Mouse (Mus musculus): ENCODE results near the gene Olfr287.

Gene Olfr287

DNA sequence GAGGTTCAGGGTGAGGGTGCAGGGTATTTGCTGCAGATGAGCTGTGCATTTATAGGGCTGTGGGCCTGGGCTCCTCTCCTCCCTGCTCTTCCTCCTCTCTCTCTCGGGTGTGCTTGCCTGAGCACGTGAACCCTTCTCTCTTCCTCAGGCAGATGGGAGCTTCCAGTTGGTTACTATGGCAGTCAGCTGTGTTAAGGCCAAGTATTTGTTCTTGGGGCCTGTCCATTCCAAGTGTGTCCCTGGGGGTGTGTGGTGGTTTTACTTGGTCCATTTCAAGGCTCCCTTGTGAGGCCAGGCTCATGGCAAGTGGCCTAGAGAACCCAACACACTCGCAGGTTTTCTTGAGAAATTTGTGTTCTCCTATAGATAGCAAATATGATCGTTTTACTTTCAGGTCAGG lies at the start of gene Olfr287, which contains the start of gene Gm44579:
TSS of gene Olfr287 (minus strand) at position 180 of the 400 bp plus-strand sequence.
TSS of gene Gm44579 (minus strand) at position 101 of the 400 bp plus-strand sequence.
- no peak for DNase-seq (ENCODE audit: low read depth in 1 of 2, low spot score in 2 of 2)

- no peak for DNase-seq (ENCODE audit: low read depth in 1 of 2, low spot score in 2 of 2)
Measured at GRCm38 (mm10) chr15:98257776-98258175, 36.9 kb upstream of the Olfr287 start.

GRCm38 (mm10) chr15:98257193-98257592 lies 36.3 kb upstream of the Olfr287 start, which contains the start of gene H1fnt:
H1fnt (minus strand) TSS chr15:98257293.
- DNase-seq (ENCODE audit: low read depth in 1 of 2, low spot score in 2 of 2), result no peak

GRCm38 (mm10) chr15:98256271-98256670 lies 35.4 kb upstream of the Olfr287 start:
- no peak for DNase-seq (ENCODE audit: low read depth in 1 of 2, low spot score in 2 of 2)

DNA sequence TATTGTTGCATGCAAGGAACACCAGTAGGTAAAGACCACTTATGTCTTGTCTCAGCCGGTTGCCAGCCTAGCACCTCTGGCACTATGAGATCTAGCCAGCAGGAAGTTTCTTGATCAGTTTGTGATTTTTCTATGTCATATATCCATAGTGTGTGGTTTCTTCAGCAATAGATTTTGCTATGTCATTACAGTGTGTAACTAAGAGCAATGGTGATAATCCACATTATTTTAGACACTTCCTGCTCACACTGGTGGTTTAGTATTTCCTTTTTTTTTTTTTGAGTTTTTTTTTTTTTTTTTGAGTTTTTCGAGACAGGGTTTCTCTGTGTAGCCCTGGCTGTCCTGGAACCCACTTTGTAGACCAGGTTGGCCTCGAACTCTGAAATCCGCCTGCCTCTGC lies 14.6 kb upstream of the Olfr287 start:
- DNase-seq (ENCODE audit: low read depth in 1 of 2, low spot score in 2 of 2), result no peak

DNA sequence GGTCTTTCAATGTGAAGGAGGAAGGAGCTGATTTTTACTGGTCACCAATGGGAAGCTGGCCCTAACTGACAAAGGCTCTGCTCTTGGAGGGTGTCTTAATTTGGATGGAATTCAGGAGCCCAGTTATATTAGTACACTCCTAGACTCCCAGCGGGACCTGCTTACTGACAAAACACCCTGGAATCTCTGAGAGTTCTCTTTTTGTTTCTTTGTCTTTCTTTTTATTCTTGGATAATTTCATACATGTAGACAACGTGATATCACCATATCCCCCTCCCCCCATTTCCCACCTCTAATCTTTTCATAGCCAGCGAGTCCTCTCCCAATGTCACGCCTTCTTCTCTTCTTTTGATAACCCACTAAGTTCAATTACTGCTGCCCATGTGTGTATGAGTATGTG lies 13.5 kb upstream of the Olfr287 start, which contains the start of gene Olfr286:
TSS of gene Olfr286 (minus strand) at position 101 of the 400 bp plus-strand sequence.
- no peak for DNase-seq (ENCODE audit: low read depth in 1 of 2, low spot score in 2 of 2)

DNA sequence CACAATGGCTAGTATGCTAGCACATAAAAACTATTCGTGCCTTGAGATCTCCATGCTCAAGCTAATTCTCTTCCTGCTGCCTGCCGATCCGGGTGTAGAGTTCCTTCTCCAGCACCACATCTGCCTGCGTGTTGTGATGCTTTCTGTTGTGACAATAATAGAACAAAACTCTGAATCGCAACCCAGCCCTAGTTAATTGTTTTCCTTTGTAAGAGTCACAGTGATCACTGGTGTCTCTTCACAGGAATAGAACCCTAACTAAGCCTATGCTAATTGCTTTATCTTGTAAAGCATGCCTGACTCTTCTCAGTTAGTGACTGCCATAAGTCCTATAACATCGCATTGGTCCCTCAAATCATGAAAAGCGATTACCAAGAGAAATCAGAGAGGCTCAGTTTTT lies 5.2 kb upstream of the Olfr287 start:
- DNase-seq (ENCODE audit: low read depth in 1 of 2, low spot score in 2 of 2), result no peak

DNA sequence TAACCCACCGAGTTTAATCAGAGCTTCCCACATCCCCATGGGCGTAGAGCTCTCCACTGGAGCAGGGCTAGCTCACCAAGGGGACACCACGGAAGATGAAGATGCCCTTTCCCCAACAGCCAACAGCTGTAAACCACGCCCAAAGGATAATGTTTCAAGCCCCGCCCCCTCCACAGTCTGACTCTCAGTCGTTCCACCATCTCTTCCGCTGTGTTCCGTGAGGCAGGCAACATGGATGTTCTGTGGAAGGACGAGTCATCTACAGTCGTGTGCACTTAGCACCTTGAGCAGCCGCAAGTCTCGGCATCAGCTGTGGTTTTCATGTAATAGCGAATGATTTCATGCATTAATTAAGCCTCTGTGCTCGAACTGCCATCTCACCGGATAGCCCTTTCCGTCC lies 4.8 kb upstream of the Olfr287 start:
- no peak for DNase-seq (ENCODE audit: low read depth in 1 of 2, low spot score in 2 of 2)

- no peak for DNase-seq (ENCODE audit: low read depth in 1 of 2, low spot score in 2 of 2)
Measured at GRCm38 (mm10) chr15:98222377-98222776, 1.5 kb upstream of the Olfr287 start.

DNA sequence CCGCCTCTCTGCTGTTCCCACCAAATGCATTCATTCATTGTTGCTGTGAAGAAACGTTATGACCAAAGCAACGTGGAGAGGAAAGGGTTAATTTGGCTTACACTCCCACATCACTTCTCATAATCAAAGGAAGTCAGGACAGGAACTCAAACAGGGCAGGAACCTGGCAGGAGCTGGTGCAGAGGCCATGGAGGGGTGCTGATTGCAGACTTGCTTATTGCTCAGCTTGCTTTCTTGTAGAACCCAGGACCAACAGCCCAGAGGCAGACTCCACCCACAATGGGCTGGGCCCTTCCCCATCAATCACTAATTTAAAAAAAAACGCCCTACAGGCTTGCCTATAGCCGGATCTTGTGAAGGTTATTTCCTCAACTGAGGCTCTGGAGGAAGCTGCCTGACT lies 6.7 kb downstream of the Olfr287 start:
- DNase-seq (ENCODE audit: low read depth in 1 of 2, low spot score in 2 of 2), result no peak

GRCm38 (mm10) chr15:98213336-98213870 lies 7.5 kb downstream of the Olfr287 start:
- no peak for DNase-seq (ENCODE audit: low read depth in 1 of 2, low spot score in 2 of 2)

DNA sequence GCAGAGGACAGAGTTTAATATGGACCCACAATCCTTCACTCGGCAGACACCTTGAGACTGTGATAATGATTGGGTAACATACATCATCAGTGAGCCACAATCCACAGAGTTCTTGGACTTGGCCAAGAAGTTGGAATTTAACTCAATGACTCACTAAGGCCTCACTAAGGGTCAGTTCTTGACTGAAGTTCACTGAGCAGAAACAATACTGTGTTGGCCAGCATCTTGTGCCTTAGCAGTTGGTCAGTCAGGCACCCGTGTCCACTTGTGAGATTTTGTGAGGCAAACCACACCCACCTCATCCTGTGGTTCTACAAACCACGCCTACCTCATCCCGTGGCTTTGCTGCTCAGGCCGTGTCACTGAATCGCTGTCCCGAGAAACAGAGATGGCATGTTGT lies 11.2 kb downstream of the Olfr287 start:
- DNase-seq (ENCODE audit: low read depth in 1 of 2, low spot score in 2 of 2), result no peak

DNA sequence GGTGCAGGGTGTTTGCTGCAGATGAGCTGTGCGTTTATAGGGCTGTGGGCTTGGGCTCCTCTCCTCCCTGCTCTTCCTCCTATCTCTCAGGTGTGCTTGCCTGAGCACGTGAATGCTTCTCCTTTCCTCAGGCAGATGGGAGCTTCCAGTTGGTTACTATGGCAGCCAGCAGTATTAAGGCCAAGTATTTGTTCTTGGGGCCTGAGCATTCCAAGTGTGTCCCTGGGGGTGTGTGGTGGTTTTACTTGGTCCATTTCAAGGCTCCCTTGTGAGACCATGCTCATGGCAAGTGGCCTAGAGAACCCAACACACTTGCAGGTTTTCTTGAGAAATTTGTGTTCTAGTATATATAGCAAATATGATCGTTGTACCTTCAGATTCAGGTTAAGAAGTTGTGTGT lies 25.4 kb downstream of the Olfr287 start, which contains the start of gene Olfr288:
TSS of gene Olfr288 (minus strand) at position 101 of the 400 bp plus-strand sequence.
- DNase-seq (ENCODE audit: low read depth in 1 of 2, low spot score in 2 of 2), result no peak

DNA sequence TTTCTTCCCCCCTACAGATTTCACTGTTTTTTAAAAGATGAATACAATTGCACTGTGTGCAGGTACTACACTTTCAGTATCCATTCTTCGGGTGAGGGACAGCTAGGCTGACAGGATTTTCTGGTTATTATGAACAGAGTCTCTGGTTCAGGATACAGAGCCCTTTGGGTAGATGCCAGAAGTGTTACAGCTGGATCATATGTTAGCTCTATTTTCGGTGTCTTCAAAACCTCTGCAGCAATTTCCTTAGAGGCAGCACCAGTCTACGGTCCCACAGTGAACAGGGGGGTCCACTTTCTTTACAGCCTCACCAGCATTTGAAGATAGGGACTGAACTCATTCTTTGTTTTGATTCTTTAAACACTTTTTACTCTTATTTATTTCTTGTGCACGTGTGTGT lies 36.4 kb downstream of the Olfr287 start:
- no peak for DNase-seq (ENCODE audit: low read depth in 1 of 2, low spot score in 2 of 2)

GRCm38 (mm10) chr15:98181856-98182570 lies 38.8 kb downstream of the Olfr287 start:
- no peak for DNase-seq (ENCODE audit: low read depth in 1 of 2, low spot score in 2 of 2)

GRCm38 (mm10) chr15:98181132-98181711 lies 39.6 kb downstream of the Olfr287 start:
- DNase-seq (ENCODE audit: low read depth in 1 of 2, low spot score in 2 of 2), result peak; percentile 37 to 44

- DNase-seq (ENCODE audit: low read depth in 1 of 2, low spot score in 2 of 2), result no peak
Measured at GRCm38 (mm10) chr15:98180567-98181131, 40.2 kb downstream of the Olfr287 start.

DNA sequence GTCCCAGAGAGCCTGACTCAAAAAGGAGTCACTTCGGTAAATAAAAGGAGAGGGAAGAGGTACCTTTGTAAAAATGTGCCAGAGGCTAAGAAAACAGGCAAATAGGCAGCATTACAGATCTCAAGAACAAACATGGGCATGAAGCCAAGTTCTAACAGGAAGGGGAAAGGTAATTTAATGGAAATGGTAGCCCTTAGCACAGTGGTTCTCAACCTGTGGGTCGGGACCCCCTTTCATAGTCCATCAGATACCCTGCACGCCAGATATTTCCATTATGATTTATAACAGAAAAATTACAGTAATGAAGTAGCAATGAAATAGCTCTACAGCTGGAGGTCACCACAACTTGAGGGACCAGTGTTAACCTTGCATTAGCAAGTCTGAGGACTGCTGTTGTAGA lies 43.5 kb downstream of the Olfr287 start:
- DNase-seq (ENCODE audit: low read depth in 1 of 2, low spot score in 2 of 2), result no peak

DNA sequence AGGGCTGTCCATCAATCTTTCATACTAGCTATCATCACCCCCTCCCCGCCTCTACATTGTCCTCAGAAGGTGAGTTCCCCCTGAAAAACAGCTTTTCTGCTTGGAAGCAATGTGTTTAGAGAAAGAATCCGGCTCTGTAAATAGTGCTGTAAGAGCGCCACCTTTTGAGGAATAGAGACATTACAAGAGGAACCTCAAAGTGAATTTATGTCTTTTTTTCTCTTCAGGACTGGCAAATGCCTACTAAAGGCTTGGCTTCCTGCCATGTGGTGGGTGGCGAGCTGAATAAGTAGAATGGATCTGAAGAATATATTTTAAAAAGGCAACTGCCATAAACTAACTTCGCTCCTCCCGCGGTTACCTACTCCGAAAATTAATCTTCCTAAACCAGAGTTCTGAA lies 47.0 kb downstream of the Olfr287 start:
- no peak for DNase-seq (ENCODE audit: low read depth in 1 of 2, low spot score in 2 of 2)

DNA sequence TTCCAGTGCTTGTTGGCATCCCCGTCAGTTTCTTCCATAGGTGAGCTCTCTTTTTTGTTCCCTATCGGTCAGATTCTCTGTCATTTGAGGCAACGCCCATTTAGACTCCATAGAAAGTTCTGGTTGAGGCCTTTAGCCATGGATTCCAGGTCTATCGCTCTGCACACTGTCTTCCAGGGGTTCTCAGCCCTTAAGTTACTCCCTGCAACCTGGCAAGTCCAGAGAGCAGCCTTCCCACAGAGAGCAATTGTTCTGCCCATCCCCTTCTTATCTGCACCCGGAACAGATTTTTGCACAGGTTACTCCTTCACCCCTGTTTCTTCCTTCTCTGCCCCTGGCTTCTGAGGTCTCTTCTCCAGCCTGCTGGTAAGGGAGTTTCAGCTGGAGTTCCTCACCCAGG lies 48.7 kb downstream of the Olfr287 start:
- DNase-seq (ENCODE audit: low read depth in 1 of 2, low spot score in 2 of 2), result no peak

GRCm38 (mm10) chr15:98170917-98171316 lies 49.9 kb downstream of the Olfr287 start:
- DNase-seq (ENCODE audit: low read depth in 1 of 2, low spot score in 2 of 2), result no peak

DNA sequence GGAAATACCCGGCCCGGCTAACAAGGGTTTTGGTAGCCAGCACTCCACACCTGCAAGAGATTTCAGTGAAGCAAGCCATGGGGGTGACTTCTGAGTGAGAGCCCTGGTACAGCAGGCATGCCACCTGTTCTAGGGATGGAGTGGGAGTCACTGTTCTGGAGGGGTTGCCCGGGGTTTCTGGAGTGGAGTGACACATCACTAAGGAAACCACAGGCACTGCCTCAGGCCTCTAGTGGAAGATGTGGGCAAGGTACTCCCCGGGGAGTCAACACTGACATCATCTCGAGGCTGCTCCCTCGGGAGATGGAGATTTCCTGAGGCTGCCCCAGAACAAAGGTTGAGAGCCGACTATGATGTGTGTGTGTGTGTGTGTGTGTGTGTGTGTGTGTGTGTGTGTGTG lies 50.5 kb downstream of the Olfr287 start:
- DNase-seq (ENCODE audit: low read depth in 1 of 2, low spot score in 2 of 2), result no peak

Measured in monocyte, adult 2 months (primary cell).